Mouse (Mus musculus) right cerebral cortex, postnatal 25 days (tissue): ENCODE measurements around the gene Rai14.

Experiments
- DNase-seq: peaks from one replicate; pipeline ENCODE4 v3.0.0; 2022

Gene Rai14

GRCm38 (mm10) chr15:10714409-10715138 lies at the start of gene Rai14:
Gene Rai14 (minus strand): TSS chr15:10714624.
- DNase-seq: peak; percentile 45

DNA sequence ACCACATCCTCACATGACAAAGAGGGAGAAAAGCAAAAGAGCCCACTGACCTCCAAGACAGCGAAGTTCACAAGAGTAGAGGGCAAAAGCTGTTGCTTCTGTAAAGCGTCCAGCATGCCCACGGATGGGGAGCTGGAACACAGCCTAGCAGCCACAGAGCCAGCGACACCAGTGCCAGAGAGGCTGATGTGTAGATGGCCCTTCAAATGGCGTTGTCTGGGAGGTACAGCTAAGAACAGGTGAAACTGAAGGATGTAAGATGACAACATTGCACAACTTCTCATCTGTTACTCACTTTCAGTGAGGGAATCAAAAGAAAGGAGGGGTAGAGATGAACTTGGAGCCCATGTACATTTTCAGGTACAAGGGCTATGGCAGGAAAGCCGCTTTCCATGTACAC lies 47.0 kb upstream of the Rai14 start:
- no peak for DNase-seq

- DNase-seq: no peak
Observed at GRCm38 (mm10) chr15:10760006-10760405, 45.6 kb upstream of the Rai14 start.

- DNase-seq: no peak
Observed at GRCm38 (mm10) chr15:10759440-10759839, 45.0 kb upstream of the Rai14 start.

DNA sequence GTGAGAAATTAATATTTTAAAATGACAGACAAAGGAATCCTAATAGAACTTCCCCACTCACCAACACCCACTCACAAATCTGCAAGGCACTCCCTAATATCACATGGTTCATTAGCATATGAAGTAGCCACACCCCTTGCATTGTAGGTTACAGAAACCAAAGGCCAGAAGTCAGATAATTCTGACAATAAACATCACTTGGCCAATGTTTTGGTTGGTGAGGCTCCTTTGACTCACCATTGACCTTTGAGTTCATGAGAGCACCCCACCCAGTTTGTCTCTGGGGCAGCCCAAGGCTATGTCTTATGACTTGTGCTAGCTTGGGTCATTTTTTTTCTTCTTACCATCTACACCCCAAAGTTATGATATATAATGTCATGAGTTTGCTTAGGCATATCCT lies 44.4 kb upstream of the Rai14 start:
- DNase-seq: no peak

DNA sequence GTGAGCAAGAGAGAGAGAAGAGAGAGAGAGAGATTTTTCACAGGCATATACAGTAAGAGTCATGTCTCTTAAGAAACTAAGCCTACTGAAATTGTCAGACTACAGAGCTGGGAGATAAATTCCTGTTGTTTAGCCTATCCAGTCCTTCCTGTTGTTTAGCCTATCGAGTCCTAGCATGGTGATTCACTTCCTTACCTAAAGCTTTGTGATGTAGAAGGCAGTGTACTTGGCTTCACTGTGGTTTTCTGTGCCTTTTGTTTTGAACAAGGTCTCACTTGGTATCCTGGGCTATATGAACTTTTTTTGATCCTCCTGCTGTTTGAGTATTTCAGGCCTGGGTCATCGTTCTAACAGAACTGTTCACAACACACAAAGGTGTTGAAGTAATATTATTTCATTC lies 36.7 kb upstream of the Rai14 start:
- DNase-seq: no peak

GRCm38 (mm10) chr15:10750339-10750738 lies 35.9 kb upstream of the Rai14 start:
- DNase-seq: no peak

DNA sequence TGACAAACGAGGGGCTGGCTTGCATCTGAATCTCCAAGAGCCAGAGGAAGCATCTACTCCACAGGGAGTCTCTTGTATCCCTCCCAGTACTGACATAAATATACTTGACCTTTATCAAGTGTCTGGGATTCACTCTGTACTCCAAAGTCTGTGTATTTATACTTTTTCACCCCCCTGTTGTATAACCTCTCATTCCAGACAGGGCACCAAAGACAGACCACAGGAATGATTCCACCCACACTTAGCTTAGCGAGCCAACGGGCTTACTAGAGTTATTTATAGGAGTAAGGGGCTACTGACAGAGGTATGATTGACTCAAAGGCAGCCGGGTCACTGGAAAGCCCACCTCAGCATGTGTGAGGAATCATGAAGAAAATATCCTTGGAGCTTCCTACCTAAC lies 35.3 kb upstream of the Rai14 start:
- DNase-seq: no peak

DNA sequence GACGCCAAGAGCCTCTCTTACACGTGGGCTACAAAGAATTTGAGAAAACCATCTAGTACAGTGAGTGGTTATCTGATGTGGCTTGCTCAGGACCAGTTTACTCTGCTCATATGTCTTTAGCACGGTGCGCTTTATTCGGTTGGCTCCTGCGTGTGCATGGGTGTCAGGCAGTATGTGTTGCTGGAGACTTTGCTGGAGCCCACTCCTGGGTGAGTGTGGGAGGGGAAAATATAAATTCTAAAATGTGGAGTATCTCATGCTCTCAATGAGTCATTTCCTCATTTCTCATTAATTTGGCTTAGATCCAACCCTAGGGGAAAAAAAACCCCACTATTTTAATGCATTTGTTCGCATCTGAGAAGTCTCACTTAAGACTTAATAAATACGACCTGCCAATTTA lies 33.2 kb upstream of the Rai14 start:
- DNase-seq: peak; percentile 20

DNA sequence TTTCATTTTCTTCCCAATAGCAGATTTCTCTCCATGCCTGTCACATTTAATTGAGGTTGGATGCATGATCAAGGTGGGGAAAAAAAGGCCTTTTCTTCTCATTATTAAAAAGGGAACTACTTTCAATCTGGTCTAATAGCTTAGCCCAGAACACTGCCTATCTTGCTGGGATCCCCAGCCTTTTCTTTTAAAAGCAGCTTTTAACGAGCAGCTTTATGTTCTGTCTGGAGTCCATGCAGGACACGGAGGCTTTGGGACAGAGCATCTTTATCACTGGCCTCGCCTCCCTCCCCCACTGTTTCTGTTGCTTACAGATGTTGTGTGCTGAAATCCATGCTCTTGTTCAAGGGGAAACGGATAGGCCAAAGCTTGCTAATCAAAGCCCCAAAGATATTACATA lies 32.8 kb upstream of the Rai14 start:
- DNase-seq: peak; percentile 7

DNA sequence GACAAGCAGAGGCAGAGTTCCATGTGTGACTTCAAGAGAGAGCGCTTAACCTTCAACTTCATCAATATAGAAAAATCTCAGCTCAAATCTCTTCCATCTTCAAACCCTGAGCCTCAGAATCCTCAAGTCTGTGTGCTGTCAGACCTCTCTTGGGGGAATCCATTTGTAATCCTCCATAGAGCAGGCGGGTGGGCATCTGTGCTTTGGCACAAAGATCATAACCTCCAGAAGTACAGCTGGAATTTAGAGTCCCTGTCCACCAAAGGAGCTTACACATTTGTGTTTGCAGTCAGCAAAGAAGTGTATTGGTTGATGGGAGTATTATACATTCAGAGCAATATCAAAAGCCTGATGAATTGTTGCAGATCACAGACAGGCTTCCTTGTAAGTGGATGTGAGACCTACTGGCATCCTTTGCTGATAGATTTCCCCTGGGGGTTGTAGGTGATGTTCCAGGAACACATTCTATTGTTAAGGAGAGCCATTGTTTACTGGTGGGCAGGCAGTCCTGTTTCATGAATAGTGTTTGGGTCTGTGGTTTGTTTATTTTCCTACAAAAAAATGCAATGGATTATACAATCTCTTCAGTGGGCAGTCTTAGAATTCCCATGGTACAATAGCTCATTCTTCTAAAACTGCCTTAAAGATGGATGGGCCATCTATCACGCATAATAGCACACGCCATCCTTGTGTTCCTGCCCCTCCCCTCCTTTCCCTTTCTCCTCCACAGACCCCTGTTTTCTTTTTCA lies 32.1 kb upstream of the Rai14 start:
- no peak for DNase-seq

GRCm38 (mm10) chr15:10742441-10742840 lies 28.0 kb upstream of the Rai14 start:
- no peak for DNase-seq

DNA sequence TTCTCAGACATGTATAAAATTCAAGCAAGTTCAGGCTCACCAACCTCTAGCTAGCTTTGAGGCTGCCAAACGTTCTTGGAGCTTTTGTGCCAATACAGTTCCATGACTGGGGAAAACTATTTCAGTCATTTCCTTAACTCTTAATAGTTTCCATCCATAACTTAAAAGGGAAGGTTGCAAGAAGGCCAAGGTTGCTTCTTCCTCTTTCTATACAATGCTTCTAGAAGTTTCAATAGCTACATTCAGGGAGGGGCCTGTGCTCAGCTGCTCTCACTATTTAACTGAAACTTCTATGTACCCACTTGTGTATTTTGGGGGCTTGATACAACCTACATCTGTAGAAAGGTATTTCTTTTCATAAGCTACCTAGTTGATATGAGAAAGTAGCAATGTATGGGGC lies 24.9 kb upstream of the Rai14 start:
- DNase-seq: no peak

DNA sequence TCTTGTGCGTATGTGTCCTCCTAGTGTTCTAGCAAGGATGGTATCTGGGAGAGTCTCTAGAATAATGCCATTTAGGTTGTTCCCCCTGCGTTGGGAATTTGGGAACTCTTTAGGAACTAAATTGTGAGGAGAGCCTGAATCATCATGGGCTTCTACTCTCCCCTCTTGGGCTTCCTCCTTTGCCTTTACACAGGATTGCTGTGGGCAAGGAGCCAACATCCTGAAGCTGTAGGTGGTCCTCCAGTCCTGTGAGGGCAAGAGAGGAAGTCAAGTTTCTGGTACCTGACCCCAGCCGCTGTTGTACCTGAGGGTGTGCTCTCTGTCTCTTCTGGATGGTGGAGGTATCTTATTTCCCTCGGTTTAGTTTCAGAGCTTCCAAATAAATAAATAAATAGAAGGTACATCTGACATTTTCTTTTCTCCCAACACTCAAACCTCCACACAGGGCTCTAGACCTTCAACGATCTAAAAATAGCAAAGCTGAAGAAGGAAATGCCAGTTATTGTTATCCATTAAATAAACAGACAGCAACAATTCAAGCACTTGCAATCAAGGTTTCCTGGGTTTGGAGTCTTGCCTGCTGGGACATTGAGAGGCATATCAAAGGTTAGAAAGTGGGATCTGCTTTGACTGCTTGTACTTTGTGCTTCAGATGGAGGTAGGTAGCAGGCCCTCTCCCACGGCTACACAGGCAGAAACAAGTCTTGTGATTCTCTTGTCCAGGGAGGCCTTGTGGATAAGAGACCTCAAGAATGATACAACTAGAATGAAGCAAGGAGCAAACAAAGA lies 24.1 kb upstream of the Rai14 start:
- DNase-seq: no peak

GRCm38 (mm10) chr15:10735948-10736347 lies 21.5 kb upstream of the Rai14 start:
- no peak for DNase-seq

DNA sequence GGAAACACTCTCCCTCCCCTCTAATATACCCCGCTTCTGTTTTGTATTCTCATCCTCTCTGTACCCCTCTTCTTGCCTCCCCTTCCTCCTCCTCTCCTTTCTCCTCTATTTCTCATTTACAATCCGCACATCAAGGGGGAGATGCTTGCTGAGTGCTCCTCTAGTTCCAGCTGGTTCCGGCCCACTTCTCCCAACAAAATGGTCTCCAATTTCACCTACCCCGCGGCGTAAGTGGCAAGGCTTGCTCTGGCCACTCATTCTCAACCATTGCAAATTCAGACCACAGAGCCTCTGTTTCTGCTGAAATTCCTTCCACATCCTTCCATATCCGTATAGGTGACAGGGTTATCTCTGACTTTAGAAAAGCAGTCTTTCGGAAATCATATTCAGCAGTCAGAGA lies 20.8 kb upstream of the Rai14 start:
- no peak for DNase-seq

GRCm38 (mm10) chr15:10731398-10731797 lies 17.0 kb upstream of the Rai14 start:
- no peak for DNase-seq

DNA sequence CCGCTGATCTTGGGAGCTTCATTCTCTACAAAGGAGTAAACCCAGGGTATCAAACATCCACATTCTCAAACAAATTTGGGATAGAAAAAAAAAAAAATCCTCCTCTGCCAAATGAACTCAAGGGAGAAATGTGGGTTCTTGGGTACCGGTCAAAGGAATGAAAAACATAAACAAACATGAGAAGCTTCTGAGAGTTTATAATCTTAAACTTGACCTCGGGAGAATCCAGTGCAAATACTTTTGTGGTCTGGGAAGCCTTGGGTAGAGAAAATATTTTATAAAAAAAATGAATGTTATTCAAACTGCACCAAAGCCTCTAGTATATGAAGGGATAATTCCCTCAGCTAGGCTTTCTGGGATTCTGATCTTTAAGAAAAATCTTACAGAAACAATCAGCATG lies 11.8 kb upstream of the Rai14 start:
- no peak for DNase-seq

- DNase-seq: no peak
Observed at GRCm38 (mm10) chr15:10724857-10725256, 10.4 kb upstream of the Rai14 start.

DNA sequence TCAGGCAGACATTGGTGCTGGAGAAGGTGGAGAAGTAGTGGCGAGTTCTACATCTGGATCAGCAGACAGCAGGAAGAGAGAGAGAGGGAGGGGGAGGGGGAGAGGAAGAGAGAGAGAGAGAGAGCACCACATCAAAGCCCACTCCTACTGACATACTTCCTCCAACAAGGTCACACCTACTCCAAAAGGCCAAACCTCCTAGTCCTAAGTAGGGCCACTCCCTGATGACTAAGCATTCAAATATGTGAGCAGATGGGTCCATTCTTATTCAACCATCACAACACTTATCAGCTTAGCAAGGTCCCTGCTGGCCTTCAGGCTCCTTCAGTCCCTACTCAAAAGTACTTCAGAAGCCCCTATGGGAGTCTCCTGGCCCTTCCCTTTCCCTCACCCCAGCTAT lies 9.1 kb upstream of the Rai14 start:
- DNase-seq: no peak

DNA sequence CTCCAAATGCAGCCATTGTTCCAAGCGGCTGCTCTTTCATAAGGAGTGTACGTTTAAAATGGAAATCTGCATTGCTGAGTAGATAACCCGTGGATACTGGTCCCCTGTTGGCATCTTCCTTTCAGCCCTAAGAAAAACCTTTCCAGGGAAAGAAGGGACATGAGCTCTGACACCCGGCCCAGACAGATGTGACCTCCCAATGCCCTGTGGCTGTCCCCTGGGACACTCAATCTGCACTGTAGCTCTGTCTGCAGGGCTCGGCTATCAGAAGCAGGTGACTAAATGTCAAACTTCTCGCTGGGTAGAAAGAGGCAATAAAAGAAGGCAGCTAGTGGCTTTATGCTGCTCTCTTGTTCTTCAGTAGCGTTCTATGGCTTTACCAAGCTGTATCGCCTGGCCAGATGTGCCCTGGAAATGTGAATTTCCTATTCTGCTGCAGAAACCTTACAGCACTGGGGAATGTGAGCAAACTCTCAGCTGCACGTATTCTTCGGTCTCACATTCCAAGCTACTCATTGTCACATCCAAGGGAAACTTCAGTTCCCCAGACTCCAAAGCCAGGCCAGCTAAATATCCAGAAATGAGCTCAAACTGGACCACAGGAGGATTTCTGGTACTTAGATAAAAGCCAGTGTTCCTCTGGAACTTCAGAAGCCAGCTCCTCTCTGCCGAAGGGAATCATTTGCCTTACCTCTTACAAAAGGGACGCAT lies 8.4 kb upstream of the Rai14 start:
- DNase-seq: no peak

- DNase-seq: no peak
Observed at GRCm38 (mm10) chr15:10721259-10721781, 6.9 kb upstream of the Rai14 start.

GRCm38 (mm10) chr15:10720671-10721070 lies 6.2 kb upstream of the Rai14 start:
- no peak for DNase-seq
